Mouse (Mus musculus): ENCODE results near the gene Klrg1.

Gene Klrg1

DNA sequence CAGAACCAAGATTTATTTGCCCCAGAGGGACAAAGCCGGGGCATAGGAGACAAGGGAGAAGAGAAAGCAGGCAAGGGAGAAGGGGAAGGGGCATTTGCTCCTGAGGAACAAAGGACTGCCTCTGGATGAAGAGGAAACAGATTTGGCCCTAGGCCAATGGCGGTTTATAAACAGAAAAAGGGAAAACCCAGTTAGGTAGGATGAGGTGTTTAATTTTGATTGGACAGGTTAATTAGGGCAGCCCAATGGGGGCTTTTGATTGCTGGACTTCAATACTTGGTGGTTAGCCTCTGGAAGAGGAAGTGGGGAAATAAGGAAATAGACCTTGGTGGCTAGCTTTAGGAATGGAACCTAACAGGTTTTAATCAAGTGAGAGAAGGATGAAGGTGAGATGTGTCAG lies 9.5 kb upstream of the Klrg1 start:
- peak; percentile 16 for DNase-seq

GRCm38 (mm10) chr6:122291735-122292134 lies 9.1 kb upstream of the Klrg1 start:
- no peak for DNase-seq

- DNase-seq = no peak
Observed at GRCm38 (mm10) chr6:122291264-122291663, 8.6 kb upstream of the Klrg1 start.

- DNase-seq = peak; percentile 12
Observed at GRCm38 (mm10) chr6:122290253-122290652, 7.6 kb upstream of the Klrg1 start.

DNA sequence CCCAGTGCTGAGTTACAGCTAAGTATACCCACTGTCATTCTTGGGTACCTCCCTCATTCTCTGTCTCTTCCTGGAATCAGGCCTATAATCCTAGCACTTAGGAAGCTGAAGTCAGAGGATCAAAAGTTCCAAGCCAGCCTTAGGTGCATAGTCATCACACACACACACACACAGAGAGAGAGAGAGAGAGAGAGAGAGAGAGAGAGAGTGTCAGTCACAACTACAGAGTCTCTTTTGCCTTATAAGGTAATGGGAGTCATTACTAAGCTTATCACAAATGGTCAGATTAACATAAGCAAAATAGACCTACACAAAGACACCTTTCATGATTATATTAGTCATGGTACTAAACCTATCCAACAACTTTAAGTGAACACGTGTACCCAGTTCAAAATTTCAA lies 6.6 kb upstream of the Klrg1 start:
- DNase-seq = no peak

GRCm38 (mm10) chr6:122288263-122288662 lies 5.6 kb upstream of the Klrg1 start:
- no peak for DNase-seq

DNA sequence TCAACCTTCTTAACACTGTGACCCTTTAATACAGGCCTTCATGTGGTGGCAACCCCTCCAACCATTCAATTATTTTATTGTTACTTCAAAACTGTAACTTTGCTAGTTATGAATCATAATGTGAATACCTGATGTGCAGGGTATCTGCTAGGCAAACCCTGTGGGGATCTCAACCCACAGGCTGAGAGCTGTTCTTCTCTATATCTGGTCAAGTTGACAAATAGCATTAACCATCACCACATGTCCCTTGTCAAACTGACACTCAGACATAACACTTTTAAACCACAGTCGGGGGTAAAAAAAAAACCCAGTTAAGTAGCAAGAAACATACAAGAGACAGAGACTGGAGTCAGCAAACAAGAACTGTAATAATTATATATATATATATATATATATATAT lies 2.1 kb upstream of the Klrg1 start:
- DNase-seq = no peak

GRCm38 (mm10) chr6:122284304-122284703 lies 1.6 kb upstream of the Klrg1 start:
- no peak for DNase-seq

DNA sequence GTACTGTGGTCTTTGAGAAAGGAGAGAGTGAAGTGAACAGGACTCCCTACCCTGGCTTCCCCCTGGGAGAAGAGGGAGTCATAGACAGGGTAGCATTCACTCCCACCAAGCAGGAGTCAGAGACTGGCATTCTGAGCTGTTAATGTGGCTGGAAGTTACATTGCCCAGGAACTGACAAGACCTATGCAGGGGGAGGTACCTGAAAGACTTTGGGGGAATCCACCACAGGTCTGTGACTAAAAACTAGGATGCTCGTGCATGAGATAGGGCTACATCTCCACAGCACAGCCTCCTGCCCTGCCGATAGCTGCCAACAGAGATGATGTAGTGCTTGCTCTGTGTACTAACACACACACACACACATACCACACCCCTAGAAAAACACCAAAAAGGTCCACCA lies 747 bp upstream of the Klrg1 start:
- DNase-seq = no peak

DNA sequence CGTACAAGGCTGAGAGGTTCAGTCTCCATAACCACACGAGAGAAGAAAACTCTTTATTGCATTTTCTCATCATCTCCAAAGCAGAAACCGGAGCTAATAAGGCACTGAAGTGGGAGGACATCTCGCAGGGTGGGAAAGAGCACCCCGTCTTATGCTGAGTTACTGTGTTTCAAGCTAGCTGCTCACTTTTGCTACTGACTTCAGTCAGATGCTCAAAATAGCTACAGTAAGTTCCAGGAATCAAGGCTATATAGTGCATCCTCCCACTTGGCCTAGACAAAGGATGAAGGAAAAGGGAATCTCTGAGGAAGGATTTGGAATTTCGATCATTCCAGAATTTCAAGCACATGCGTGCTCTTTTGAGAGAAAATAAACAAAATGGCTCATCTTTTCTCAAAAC lies 6.1 kb downstream of the Klrg1 start:
- DNase-seq = no peak

GRCm38 (mm10) chr6:122274546-122274945 lies 8.1 kb downstream of the Klrg1 start:
- no peak for DNase-seq

DNA sequence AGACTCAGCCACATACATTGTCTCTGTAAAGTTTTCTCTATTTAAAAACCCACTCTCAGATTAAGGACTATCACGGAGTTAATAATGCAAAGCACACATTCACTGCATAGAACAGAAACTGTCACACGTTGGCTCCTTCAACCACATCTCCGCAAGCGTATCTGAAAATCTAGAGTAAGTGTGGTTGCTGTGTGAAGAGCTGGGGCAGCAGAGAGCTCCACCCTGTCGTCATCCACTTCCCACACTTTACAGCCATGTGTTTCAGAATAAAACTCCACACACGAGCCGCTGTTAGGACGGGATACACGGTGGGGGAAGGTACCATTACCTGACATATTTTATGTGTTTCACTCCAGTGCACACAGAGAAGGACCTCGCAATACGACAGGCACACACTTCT lies 12.5 kb downstream of the Klrg1 start:
- no peak for DNase-seq

- no peak for DNase-seq
Observed at GRCm38 (mm10) chr6:122269170-122269569, 13.5 kb downstream of the Klrg1 start.

GRCm38 (mm10) chr6:122268561-122268960 lies 14.1 kb downstream of the Klrg1 start:
- peak; percentile 69 for DNase-seq

- no peak for DNase-seq
Observed at GRCm38 (mm10) chr6:122262543-122262942, 20.1 kb downstream of the Klrg1 start.

DNA sequence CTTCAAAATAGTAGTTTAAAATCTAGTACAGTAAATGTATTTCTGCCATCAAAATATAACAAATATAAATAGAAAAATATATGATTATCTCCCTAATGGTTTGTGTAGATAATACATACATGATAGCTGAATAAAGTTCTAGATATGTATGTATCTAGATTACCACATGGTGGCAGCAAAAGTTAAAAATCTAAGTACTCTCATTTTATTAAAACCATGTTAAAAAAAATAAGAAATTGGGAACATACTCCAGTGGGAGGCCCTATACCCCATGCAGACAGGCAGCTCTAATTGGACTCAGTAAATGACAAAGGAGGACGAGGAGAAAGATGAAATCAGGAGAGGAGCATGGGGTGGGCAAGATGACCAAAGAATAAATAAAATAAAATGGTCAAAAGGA lies 30.5 kb downstream of the Klrg1 start:
- no peak for DNase-seq

- no peak for DNase-seq
Observed at GRCm38 (mm10) chr6:122250033-122250432, 32.6 kb downstream of the Klrg1 start.
